Mouse (Mus musculus): ENCODE measurements around the gene Adamts15. TPM values are rescaled to one million over a fixed set of nuclear protein-coding genes. Genes with fewer than 3 reads are reported as not detected.

Adamts15 gene
- polyA plus RNA-seq, 1 experiment from 2014 or later: 8.0 TPM

DNA sequence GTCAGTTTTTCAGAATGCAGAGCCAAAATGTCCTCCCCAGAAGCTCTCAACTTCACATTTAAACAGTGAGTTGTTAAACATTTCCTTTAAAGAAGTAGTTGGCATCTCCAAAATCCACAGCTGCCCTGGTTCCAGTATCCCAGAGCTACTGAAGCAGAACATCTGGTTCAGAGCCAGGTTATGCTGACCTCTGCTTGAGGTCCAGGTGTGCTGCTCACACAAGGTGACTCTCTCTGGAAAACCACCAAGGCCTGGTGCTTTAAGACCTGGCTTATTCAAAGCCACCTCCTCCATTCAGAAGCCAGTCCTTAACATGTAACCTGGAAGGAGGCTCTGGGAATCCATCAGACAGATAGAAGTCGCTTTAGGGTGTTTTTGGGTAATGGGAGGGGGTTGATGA lies 23.0 kb upstream of the Adamts15 start:
- H3K36me3 ChIP-seq: no peaks in the 10 kb centered on the region
- no peak overlapping the region for H3K4me3 ChIP-seq (replicated peaks)
- 63% methylated on average over 1 of the region's 1 CpGs for WGBS
- H3K4me1 ChIP-seq: peaks cover 19% of the 10 kb centered on the region
- H3K9ac ChIP-seq: no peak overlapping the region
- ATAC-seq (replicated peaks; ENCODE audit: low FRiP score): no peak
- H3K9me3 ChIP-seq (replicated peaks): no peaks in the 10 kb centered on the region
- no peak overlapping the region for H3K4me2 ChIP-seq
- H3K27ac ChIP-seq: no peak overlapping the region
- H3K27me3 ChIP-seq: peaks cover 66% of the 10 kb centered on the region

DNA sequence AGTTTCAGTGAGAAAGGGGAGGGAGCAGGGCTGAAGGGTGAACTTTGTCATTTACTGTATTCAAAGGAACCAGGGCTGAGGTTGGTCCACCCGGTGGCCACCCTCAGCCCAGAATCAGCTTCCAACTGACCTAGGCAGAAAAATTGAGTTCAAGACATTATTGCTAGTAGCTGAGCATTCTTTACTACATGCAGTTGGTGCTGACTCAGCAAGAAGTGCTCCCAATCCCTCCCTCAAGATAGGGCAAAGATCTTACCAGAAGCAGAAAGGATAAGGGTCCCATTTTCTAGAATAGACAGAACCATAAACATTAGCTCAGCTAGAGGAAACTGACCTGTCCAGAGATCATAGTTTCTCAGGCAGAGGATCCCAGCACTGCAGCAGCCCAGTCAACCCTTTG lies 22.0 kb upstream of the Adamts15 start:
- 25% methylated on average over 1 of the region's 1 CpGs for WGBS
- H3K9ac ChIP-seq: no peak overlapping the region
- H3K4me3 ChIP-seq (replicated peaks): no peak overlapping the region
- no peak for ATAC-seq (replicated peaks; ENCODE audit: low FRiP score)
- no peaks in the 10 kb centered on the region for H3K36me3 ChIP-seq
- no peak overlapping the region for H3K4me2 ChIP-seq
- H3K27me3 ChIP-seq: peaks cover 69% of the 10 kb centered on the region
- peaks cover 19% of the 10 kb centered on the region for H3K4me1 ChIP-seq
- no peaks in the 10 kb centered on the region for H3K9me3 ChIP-seq (replicated peaks)
- H3K27ac ChIP-seq: no peak overlapping the region

DNA sequence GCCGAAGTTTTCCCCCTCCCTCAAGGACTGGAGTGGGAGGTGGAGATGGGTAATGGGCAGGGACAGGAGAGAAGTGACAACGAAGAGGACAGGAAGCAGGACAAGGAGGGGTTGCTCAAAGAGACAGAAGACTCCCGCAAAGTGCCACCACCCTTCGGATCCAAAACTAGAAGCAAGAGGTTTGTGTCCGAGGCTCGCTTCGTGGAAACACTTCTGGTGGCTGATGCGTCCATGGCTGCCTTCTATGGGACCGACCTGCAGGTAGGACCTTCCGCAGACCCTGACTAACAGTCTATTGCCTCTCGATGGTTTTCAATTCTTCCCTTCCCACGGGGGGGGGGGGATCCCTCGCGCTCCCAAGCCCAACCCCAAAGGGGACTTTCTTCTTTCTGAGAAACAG lies 21.1 kb upstream of the Adamts15 start:
- H3K9ac ChIP-seq: peak overlapping the region; percentile 45
- H3K4me3 ChIP-seq (replicated peaks): peak overlapping the region; percentile 59
- WGBS: under 1% methylated on average over 14 of the region's 14 CpGs
- peak overlapping the region; percentile 99 for H3K4me2 ChIP-seq
- H3K9me3 ChIP-seq (replicated peaks): no peaks in the 10 kb centered on the region
- peaks cover 76% of the 10 kb centered on the region for H3K27me3 ChIP-seq
- 0 out of 2 replicates have a peak, but pooled peaks have one; percentile 5 for ATAC-seq (replicated peaks; ENCODE audit: low FRiP score)
- H3K36me3 ChIP-seq: no peaks in the 10 kb centered on the region
- H3K4me1 ChIP-seq: peaks cover 19% of the 10 kb centered on the region
- H3K27ac ChIP-seq: no peak overlapping the region

DNA sequence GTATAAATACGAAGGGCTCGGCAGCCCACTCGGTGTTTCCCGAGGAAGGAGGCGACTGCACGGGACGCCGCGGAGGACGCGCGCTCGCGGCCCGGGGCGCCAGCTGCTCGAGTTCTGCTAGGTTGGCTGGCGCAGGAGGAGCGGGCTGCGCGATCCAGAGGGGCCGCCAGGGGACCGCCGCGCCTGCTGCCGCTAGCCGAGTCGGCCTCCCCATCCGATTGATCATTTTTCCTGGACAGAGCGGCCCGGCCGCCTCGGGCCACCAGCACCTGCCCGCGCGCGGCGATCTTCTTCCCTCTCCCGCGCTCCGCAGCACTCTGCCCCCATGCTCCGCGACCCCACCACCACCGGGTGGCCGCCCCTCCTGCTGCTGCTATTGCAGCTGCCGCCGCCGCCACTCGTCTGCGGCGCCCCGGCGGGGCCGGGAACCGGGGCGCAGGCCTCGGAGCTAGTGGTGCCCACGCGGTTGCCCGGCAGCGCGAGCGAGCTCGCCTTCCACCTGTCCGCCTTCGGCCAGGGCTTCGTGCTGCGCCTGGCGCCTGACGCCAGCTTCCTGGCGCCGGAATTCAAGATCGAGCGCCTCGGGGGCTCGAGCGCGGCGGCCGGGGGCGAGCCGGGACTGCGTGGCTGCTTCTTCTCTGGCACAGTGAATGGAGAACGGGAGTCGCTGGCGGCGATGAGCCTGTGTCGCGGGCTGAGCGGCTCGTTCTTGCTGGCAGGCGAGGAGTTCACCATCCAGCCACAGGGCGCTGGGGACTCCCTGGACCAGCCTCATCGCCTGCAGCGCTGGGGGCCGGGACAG lies 20.5 kb upstream of the Adamts15 start, which contains the start of gene Adamts8:
Gene Adamts8, plus strand, starts transcription at position 51 of the 802 bp plus-strand sequence.
- under 1% methylated on average over 95 of the region's 96 CpGs for WGBS
- H3K4me3 ChIP-seq (replicated peaks): peak within 1 kb of the TSS; percentile 59
- H3K36me3 ChIP-seq: no peaks in the 10 kb centered on the region
- ATAC-seq (replicated peaks; ENCODE audit: low FRiP score): peak; percentile 82
- H3K27me3 ChIP-seq: peaks cover 76% of the 10 kb centered on the region
- H3K27ac ChIP-seq: no peak within 1 kb of the TSS
- H3K9me3 ChIP-seq (replicated peaks): no peaks in the 10 kb centered on the region
- H3K9ac ChIP-seq: peak within 1 kb of the TSS; percentile 45
- peak within 1 kb of the TSS; percentile 99 for H3K4me2 ChIP-seq
- H3K4me1 ChIP-seq: peaks cover 19% of the 10 kb centered on the region

DNA sequence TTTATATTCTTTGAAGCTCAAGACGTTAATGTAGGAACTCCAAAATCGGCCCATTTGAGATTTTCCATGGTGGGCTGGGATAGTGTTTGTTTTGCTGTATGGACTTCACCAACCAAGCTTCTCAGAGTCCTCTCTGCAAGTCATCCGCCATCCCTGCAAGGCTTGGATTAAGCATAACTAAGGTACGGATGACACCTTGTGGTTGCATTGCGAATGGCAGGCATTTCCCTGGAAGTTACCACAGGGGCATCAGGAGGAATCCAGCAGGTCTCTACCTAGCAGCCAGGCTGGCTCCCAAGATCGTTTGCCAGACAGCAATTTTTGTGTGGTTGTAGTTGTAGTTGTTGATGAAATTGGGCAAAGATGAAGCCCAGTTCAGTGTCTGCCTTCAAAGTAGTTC lies 18.1 kb upstream of the Adamts15 start:
- Histone ChIP-seq H3K27me3 (peaks cover 63% of the 10 kb centered on the region), H3K9ac (no peak overlapping the region), H3K27ac (no peak overlapping the region), H3K36me3 (no peaks in the 10 kb centered on the region), H3K9me3 (replicated peaks) (no peaks in the 10 kb centered on the region), H3K4me3 (replicated peaks) (no peak overlapping the region), H3K4me2 (no peak overlapping the region), H3K4me1 (peaks cover 25% of the 10 kb centered on the region)
- no peak for ATAC-seq (replicated peaks; ENCODE audit: low FRiP score)
- 3% methylated on average over 6 of the region's 6 CpGs for WGBS

DNA sequence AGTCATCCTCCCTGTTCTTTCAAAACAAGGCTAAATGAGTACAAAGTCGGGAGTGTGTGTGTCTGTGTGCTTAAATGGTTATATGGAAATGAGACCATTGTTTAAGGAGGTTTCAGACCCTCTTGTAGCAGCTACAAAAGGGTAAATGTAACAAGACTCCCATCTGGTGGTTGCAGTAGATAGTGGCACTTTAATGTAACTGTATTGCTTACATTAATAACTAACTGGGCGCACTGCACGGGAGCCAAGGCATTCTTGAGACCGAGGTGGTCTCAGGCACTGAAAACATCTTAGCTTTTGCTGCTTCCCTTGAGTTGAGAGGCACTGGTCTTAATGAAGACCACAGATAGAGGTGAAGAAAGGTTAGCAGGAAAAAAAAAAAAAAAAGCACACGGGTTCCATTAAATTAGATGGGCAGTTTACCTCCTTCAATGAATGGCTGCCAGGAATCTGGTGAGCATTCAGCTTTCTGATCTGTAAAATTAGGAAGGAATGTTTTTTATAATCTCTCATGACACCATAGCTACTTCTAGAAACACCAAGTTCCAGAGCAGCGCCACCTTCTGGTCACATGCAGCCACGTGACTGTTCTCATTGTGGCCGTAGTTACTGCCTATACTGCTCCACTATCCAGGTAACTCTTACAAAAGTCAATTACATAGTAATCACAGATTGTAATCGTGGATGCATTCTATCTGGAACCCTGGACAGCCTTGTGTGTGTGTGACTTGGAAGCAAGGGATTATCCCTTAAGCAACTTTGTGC lies 14.6 kb upstream of the Adamts15 start:
- peak overlapping the region; percentile 38; the same call in 1 of the 2 replicates for H3K4me2 ChIP-seq
- ATAC-seq (replicated peaks; ENCODE audit: low FRiP score): peak; percentile 62
- 37% methylated on average over 9 of the region's 9 CpGs for WGBS

DNA sequence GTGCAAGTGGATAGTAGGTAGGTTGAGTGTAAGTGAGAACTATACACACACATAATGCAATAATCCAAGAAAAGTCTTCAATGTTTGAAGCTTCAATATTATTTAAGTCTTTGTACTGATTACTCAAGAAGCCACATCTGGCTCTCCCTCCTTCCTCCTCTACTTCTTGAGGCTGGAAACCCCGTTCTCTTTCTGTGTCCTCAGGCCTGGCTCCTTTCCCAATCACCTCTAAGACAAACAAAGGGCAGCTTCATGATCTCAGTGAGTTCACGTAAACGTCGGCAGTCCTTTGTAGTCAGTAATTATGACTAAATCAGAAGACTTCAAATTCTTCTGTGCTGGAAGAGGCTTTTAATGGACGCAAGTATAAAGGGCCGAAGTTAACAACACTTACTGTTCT lies 12.6 kb upstream of the Adamts15 start:
- Histone ChIP-seq H3K36me3 (no peaks in the 10 kb centered on the region), H3K27ac (no peak overlapping the region), H3K27me3 (peaks cover 13% of the 10 kb centered on the region), H3K4me3 (replicated peaks) (no peak overlapping the region), H3K4me2 (no peak overlapping the region), H3K9ac (no peak overlapping the region), H3K9me3 (replicated peaks) (no peaks in the 10 kb centered on the region), H3K4me1 (peaks cover 6% of the 10 kb centered on the region; the same call in 1 of the 2 replicates)
- ATAC-seq (replicated peaks; ENCODE audit: low FRiP score): no peak
- WGBS: 47% methylated on average over 6 of the region's 6 CpGs

More for the DNA sequence above, 14.6 kb upstream of the Adamts15 start:
- peaks cover 28% of the 10 kb centered on the region for H3K27me3 ChIP-seq
- no peak overlapping the region for H3K27ac ChIP-seq
- no peaks in the 10 kb centered on the region for H3K9me3 ChIP-seq (replicated peaks)
- H3K9ac ChIP-seq: no peak overlapping the region
- H3K36me3 ChIP-seq: no peaks in the 10 kb centered on the region
- no peak overlapping the region for H3K4me3 ChIP-seq (replicated peaks)
- H3K4me1 ChIP-seq: peaks cover 6% of the 10 kb centered on the region; the same call in 1 of the 2 replicates

DNA sequence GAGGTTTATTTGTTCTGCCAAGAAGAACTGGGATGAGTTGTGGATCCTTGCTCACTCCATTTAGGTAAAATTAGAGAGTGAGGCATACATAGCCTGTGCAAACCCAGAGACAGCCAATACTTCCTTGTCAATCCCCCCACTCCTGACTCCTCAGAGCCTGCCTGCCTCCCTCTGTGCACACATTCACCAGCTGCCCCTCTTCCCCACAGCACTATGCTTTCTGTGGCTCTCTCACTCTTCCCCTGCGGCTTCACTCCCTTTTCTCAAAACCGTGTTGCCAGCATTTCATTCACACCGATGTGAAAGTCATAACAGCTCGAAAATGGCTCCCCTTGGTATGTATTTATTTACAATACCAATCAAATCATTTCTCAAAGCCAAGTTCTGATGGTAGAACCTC lies 10.1 kb upstream of the Adamts15 start:
- peaks cover 6% of the 10 kb centered on the region; the same call in 1 of the 2 replicates for H3K4me1 ChIP-seq
- 72% methylated on average over 4 of the region's 4 CpGs for WGBS

DNA sequence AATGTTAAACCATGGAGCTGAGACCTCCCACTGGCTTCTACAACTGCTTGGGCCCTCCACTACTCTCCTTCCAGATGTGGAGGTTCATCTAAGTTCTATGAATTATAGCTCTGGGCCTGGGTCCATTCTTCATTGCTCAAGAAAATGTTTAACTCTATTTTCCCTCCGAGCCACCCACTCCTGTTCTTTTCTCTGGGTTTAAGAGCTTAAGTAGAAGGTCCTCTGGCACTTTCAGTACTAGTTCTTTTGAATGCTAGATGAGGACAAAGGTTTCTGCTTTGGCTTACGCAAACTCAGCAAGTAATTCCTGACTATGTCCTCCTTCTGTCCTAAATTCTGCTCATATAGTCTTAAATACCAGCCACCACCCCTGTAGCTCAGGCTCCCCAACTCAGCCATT lies 6.5 kb upstream of the Adamts15 start:
- no peak overlapping the region for H3K27ac ChIP-seq
- no peak overlapping the region for H3K4me3 ChIP-seq (replicated peaks)
- ATAC-seq (replicated peaks; ENCODE audit: low FRiP score): no peak
- H3K9me3 ChIP-seq (replicated peaks): no peaks in the 10 kb centered on the region
- H3K27me3 ChIP-seq: peaks cover 2% of the 10 kb centered on the region; the same call in 1 of the 2 replicates
- H3K9ac ChIP-seq: no peak overlapping the region
- no peaks in the 10 kb centered on the region for H3K4me1 ChIP-seq
- 84% methylated on average over 2 of the region's 2 CpGs for WGBS
- H3K36me3 ChIP-seq: no peaks in the 10 kb centered on the region
- H3K4me2 ChIP-seq: no peak overlapping the region

More for the DNA sequence above, 10.1 kb upstream of the Adamts15 start:
- Histone ChIP-seq H3K27ac (no peak overlapping the region), H3K4me2 (no peak overlapping the region), H3K27me3 (peaks cover 2% of the 10 kb centered on the region; the same call in 1 of the 2 replicates), H3K9ac (no peak overlapping the region), H3K9me3 (replicated peaks) (no peaks in the 10 kb centered on the region), H3K4me3 (replicated peaks) (no peak overlapping the region), H3K36me3 (no peaks in the 10 kb centered on the region)
- ATAC-seq (replicated peaks; ENCODE audit: low FRiP score): no peak

DNA sequence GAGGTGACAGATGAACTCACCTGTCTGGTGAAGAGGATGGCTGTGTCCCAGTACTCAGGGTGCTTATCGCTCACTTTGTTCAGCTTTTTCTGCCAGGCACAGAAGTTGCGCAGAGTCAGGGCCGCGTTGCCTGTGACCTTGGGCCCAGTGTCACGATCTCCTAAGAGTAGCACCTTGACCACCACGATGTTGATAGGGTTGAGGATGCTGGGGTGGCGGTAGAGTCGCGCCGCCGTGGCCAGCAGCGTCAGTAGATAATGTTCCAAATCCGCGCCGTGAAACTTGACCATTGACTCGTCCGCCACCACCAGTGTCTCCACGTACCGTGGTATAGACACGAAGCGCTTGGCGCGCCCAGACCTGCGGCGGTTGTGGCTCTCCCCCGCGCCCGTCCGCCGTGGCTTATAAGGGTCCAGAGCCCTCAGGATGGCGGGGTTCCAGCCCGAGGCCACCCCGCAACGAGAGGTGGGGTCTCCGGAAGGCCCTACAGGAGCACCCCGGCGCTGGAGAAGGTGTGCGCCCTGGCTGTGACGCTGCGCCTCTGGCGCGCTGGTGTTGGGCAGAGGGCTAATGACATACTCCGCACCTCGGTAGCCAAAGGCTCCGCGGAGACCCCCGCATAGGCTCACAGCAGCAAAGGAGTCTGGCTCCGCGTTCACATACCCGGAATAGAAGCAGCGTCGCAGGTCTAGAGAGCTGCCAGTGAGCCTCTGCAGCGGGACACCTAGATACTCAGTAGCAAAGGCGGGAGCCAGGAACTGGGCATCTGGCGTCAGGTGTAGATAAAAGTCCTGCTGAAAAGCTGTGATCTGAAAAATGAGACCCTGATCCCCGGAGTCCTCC lies 770 bp downstream of the Adamts15 start:
- no peak overlapping the region for H3K27ac ChIP-seq
- ATAC-seq (replicated peaks; ENCODE audit: low FRiP score): 0 out of 2 replicates have a peak, but pooled peaks have one; percentile 23
- 4% methylated on average over 56 of the region's 56 CpGs for WGBS
- H3K4me3 ChIP-seq (replicated peaks): peak overlapping the region; percentile 57
- H3K9ac ChIP-seq: peak overlapping the region; percentile 46
- no peaks in the 10 kb centered on the region for H3K9me3 ChIP-seq (replicated peaks)
- H3K4me2 ChIP-seq: peak overlapping the region; percentile 82
- peaks cover 26% of the 10 kb centered on the region for H3K27me3 ChIP-seq
- H3K36me3 ChIP-seq: no peaks in the 10 kb centered on the region
- peaks cover 25% of the 10 kb centered on the region for H3K4me1 ChIP-seq

DNA sequence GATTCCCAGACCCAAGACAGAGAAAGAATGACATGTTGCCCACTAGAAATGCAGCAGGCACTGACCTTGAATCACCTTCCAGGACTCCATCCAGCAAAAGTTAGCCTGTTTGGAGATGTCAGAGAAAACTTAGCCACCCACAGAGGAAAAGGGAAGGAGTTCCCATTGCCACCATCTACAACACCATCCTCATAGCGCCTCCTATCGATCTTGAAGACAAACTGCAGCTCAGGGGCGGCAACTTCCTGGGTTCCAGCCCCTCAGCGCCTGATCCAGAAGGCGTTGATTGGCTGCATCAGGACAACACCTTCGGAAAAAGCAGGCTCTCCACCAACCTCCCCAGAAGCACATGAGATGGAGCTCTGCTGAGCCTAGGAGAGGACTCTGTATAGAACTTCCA lies 1.5 kb downstream of the Adamts15 start:
- H3K9me3 ChIP-seq (replicated peaks): no peaks in the 10 kb centered on the region
- no peak overlapping the region for H3K9ac ChIP-seq
- peaks cover 25% of the 10 kb centered on the region for H3K4me1 ChIP-seq
- peaks cover 26% of the 10 kb centered on the region for H3K27me3 ChIP-seq
- H3K4me3 ChIP-seq (replicated peaks): peak overlapping the region; percentile 57
- no peak for ATAC-seq (replicated peaks; ENCODE audit: low FRiP score)
- WGBS: 28% methylated on average over 6 of the region's 6 CpGs
- H3K4me2 ChIP-seq: peak overlapping the region; percentile 82
- no peaks in the 10 kb centered on the region for H3K36me3 ChIP-seq
- H3K27ac ChIP-seq: no peak overlapping the region
